Mouse (Mus musculus) adrenal gland, postnatal 4 days (tissue): ENCODE results near the gene Gpr1. TPM values are rescaled to one million over a fixed set of nuclear protein-coding genes. Genes with fewer than 3 reads are reported as not detected.
"Not testable (repeated sequence)": the region's sequence is repeated elsewhere in the genome, so short reads cannot be mapped to it uniquely, and the experiment has no call there.

Source experiments
- DNase-seq, 2 experiments: peaks; one replicate each; pipeline ENCODE4 v3.0.0; 2021 to 2022; ENCODE audit warnings: low spot score in 2 of 2, mixed read lengths in 2 of 2
- total RNA-seq, 2 experiments: library from RNA; stranded (reverse); gene quantifications; 2 replicates each; pipeline ENCODE4 v1.2.3; 2021

The Gpr1 gene
- total RNA-seq, 2 experiments from 2014 or later, result 0.20 to 0.53 TPM

DNA sequence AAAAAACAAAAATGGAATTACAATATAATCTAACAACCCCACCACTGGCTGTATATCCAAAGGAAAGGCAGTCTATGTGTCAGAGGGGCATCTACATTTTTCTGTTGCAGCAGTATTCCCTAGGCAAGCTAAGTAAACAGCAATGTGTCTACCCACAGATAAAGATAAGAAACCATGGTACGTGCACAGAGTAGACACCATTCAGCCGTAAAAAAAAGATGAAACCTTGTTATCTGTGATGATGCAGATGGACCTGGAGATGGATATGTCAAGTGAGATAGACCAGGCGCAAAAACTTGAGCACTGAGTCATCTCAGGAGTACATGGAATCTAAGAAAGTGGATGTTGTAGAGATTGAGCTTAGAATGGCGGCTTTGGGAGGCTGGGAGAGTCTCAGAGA, 10.7 kb upstream of the Gpr1 start:
- DNase-seq, result no peak

DNA sequence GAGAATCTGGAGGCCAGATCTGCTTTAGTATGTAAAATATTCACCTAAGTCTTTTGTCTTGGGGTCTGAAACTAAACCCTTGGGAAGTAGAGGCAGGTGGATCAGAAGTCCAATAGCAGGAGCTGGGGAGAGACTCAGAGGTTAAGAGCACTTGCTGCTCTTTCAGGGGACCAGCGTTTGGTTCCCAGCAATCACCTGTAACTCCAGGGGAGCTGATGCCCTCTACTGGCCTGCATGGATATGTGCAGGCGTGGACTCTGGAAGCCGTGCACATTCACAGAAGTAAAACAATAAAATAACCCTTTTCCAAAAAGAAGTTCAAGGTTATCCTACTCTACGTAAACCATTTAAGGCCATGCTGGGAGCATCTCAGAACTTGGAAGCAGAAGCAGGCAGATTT, 4.9 kb upstream of the Gpr1 start:
- no peak for DNase-seq

DNA sequence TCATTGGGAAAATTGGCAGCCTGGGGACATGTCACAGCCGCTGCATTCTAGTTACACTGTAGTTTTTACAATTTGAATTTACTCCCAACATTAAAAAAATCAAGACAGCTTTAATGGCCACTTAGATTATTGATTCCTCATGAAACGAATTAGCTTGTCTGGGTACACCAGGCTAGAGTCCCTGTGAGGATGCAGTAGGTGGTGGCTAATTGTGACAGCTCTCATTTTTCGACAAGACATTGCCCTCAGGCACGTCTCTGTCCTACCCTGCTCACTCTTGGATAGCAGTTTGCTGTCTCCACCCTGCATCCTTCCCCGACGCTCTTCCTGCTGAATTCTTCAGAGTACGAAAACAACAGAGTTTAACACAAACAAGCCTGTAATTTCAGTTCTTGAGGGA, 288 bp upstream of the Gpr1 start:
- DNase-seq, result no peak

DNA sequence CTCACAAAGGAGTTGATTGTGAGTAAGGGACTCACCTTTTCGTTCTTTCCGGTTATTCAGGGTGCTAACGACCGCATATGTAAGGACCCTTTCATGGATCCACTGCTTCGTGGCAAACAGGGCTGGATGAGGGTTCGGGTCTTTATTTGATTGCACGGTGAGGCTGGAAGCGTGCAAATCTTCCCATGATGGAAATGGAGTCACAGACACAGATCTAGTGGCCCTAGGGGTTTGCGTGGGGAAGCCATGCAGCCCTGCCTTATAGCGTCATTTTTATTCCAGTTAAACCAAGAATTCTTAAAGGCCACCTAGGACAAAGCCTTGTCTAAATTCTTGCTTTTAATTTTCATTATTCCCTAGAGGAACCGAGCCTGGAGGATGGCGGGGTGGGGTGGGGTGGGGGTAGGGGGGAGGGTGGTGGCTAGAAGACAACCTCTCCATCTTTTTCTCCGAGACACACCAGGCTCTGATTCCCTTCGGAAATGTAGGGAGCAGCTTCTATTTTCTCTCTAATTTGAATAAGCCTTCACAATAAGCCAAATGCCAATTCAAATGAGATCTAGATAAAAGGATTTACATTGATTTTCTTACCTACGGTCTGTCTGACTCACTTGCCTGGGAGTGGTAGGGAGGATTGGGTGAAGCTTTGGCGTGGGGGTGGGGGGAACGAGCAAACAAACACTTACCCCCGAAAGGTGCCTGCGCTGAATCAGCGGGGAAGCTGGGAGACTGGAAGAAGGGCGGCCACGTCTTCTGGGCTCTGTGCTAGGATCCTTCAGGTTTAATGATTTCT, 669 bp downstream of the Gpr1 start:
- no peak for DNase-seq

DNA sequence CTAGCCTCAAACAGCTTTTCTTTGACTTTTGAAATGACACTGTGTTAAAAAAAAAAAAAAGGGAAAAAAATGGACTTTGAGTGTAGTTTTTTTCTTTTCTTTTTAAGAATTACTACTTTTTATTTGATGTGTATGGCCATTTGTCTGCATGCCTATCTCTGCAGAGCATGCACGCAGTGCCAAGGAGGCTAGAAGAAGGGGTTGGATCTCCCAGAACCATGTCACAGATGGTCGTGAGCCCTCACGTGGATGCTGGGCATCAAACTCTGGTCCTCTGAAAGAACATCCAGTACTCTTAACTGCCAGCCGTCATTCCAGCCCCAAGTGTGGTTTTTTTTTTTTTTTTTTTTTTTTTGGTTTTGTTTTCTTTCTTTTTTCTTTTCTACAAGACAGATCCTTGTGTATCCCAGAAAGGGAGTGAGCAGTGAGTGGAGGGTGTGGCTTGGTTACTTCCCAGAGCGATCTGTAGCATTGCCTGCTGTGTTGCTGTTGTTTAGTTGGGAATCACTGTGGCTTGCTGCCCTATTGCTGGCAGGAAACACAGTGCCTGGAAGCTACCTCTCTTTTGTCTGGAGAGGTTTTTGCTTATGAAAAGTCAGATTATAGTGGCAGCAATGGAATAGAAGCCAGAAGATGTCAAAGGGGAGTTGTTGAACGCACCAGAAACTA, 4.3 kb downstream of the Gpr1 start:
- DNase-seq, result no peak

DNA sequence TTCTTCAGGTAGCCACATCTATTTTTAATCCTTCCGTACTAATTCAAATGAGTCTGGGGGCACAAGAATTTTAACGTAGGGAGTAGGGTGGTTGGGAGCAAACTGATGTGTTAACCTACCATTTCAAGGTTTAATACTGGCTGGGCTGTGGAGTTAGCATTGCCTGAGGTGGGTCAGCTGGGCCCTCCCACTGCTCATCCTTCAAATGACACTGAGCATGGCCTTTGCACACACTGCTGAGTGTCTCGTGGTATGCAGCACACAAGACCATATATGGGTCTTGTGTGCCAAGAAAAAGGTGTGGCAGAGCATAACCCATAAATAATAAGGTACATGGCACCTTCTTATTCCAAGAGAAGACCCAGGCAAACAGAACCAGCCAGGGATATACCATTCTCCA, 6.7 kb downstream of the Gpr1 start:
- DNase-seq, result no peak

DNA sequence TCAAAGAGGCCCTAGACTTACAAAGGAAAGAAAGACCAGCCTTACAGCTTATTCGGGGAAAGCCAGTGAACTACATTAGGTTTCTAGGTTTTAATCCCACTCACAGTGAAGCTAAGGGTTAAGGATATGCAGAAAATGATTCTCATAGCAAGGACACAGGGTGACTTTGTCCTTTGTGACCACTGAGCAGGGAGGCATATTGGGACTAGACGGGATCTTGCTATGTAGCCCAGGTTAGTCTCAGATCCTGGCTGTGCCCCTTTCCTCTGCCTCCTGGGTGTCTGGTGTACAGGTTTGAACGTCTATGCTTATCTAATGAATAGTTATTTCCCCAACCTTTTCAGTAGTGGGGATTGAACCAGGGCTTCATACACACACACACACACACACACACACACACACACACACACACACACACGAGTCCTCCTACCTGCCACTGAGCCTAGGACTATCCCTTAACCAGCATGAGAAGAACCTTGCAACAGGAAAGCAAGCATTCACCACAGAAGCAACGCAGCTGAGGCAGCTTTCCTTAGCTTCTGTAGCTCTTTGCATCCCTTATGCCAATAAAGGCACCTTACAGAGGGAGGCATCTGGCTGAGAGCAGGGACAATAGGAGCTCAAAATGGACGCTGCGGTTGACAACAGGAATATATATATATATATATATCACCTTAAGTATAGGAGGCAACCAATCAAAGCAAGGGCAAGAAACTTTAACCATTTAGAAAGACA, 9.5 kb downstream of the Gpr1 start:
- DNase-seq, result no peak

DNA sequence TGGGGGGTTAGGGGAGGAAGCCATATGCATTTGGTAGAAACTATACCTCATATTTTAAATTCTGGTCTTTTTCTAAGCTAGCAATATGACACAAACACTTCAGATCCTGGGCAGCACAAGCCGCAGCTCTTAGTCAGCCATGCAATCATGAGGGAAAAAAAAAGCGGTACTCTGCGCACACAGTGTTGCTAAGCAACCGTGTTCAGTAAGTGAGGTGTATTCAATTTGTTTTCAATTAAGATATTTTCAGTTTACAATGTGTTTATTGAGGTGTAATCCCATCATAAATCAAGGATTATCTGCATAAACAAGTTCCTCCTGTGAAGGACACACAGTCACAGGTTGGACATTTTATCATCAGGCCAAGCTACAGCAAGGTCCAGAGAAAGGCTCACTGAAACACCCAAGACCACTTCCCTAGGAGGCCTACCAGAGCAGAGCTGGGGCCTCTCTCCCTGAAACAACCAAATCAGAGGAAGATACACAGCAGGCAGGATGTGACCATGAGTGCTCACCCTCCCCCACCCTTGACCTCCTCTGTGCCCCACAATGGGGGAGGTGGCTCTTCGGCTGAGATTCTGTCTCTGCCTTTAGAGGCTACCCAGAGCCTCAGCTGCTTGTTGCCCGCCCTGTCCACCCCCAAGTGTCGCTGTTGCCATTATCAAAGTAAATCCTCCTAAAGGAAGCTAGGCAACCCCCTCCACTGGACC, 10.2 kb downstream of the Gpr1 start:
- DNase-seq, result no peak

DNA sequence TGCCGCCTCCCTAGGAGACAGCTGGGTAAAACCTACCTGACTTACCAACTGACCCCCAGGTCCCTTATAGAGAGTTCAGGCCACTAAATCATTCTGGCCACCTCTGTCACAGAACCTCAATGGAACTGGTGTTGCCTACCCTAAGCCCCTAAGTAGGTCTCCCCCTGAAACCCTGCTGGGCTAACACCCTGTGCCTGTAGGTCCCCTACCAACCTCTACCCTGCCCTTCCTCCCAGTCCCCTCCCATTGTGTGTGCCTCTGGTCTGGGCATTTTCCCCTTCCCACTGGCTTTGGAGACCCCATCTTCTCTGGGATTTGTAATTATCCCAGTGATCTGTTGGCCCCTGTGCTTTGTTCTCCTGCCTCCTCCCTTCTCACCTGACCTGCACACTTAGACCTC, 10.9 kb downstream of the Gpr1 start:
- no peak for DNase-seq

DNA sequence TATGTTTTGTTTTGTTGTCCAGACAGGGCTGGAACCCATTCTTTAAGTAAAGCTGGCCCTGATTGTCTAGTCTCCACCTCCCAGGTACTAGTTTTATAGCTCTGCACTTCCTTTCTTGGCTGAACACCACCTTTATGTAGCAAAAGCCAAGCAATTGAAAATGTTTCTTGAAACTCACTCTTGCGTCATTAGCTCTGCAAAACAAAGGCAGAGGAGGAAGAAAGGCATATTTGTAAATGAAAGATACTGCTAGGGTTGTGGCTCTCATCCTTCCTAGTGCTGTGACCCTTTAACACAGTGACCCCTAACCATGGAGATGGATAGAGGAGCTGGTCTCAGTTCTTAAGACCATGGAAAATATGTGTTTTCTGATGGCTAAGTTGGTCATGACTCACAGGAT, 12.7 kb downstream of the Gpr1 start:
- DNase-seq, result no peak

DNA sequence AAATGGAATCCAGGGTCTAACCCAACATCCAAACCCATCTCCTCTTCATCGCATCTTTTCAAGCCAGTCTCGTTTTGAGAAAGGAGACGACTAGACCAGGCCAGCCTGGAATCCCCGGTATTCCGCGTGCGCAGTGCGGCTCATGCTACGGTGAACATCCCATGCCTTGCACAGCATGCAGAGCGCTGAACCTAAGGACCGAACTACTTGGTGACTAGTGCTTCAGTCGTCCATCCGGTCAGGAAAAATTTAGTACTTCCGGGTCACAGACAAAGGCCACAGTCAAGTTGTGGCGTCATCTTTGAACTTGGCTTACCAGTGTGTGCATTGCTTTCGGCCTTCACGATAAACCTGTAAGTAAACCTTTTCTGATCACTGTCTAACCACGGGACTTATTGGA, 14.0 kb downstream of the Gpr1 start:
- no peak for DNase-seq

DNA sequence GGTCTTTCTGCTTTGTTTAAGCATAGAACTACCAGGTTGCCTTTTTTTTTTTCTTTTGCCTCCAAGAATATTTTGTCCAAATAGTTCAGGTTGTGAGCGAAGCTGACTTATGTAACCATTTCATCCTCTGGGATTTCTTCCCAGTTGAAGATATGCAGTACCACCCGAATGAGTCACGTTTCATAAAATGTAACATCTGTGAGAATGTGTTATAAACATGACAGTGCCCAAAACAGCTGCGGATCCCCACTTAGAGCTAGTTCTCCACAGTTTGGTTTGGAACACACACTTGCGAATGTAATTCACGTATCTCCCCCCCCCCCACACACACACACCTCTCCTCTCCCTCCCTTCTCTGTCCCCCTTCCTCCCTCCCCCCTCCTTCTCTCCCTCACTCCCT, 15.0 kb downstream of the Gpr1 start:
- DNase-seq, result no peak

DNA sequence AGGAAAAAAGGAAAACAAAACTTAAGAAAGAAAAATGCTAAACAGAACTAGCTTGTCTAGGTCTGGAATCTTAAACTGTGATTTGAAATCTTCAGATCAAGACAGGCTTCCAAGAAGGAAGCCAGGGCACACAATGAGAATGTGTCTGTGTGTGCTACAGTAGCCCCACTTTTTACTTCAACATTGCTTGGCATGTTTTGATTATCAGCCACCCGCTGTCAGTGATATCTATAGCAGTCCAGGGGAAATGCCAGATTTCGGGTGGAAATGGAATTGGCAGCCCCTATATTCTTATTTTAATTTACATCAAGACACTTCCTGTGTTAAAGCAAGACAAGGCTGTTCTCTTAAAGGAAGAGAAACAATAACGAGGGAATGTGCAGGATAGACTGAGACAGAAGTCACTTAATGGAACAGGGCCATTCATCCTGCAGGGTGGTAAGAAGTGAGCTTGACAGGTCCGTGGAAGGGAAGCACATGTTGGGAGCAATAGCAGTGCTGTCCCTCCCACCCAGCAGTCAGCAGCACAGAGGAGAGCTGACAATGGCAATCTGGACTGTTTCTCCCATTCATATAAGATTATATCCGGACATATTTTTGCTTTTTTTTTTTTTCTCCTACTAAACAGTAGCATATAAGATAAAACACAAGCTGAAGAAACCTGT, 18.4 kb downstream of the Gpr1 start:
- no peak for DNase-seq

DNA sequence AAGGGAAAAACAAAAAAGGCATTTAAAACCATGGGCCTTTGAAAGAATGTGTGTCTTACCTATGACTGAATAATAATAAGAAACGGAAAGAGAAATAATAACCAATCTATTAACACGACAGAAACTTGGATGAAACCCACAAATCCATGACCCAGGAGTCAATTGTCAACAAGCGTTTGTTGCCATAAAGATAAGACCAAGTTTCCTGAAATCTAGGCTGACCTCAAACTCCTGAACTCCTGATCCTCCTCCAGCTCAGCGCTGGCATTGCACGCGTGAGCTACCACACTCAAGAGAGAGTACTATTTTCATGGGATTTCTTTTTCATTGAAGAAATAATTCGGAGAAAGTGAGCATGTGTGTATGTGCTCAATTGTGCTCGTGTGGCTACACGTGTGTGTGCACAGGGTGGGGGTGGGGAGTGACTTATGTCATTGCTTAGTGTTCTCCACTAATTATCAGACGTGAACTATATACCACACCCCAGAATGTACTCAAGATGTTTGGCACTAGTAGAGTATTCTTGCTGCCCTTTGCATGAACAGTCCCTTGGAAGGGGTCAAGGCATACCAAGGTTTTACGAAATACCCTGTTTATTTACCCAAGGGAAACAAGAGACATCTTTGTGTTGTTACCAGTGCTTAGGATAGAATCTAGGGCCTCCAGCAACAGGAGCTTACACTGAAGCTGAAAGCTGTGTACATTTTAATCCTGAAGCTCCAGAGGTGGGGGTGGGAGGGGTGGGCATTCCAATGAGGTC, 21.9 kb downstream of the Gpr1 start:
- DNase-seq, result no peak

DNA sequence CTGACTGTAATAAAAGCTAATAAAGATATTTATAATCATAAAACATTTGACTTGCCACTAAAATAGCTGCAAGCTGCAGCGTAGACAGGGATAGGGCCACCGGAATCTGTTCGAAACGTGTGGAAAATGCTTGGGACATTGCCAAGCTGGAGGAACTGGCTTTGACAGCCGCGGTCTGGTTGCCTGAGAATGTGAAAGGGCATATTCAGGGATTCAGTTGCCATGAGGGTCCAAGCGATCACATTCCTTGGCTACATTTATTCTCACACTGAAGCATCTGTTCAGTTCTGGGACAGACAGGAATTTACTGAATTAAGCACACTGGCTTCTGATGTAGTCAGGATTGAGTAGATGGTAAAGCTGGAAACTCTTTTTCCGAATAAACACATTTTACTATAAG, 23.5 kb downstream of the Gpr1 start:
- no peak for DNase-seq

DNA sequence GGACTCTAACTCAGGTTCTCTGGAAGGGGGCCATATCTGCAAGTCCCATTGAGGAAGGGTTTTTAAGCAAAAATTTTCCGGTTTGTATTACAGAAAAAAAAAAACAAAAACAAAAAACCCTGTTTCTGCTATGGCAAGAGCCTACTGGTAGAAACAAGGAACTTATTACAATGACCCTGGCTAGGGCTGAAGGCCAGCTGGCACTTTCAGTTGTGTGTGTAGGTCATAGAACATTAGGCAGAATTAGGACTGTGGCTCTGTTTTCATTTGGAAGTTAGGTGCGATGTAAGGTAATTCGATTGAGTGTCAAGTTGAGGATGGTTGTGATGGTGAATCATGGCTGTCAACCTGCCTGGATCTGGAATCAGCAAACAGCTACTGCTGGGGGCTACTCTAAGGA, 25.8 kb downstream of the Gpr1 start:
- DNase-seq, result no peak

DNA sequence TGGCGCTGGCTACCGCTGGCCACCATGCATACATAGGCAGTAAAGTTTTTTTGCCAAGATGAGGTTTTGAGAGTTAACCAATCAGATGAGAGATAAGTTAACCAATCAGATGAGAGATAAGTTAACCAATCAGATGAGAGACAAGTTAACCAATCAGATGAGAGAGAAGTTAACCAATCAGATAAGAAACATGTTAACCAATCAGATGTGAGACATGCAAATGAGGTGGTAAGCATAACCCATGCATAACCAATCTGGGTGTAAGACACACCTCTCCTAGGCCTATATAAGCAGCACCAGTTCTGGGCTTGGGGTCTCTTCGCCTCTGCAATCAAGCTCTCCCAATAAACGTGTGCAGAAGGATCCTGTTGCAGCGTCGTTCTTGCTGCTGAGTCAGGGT, 28.9 kb downstream of the Gpr1 start:
- not testable (repeated sequence) for DNase-seq

DNA sequence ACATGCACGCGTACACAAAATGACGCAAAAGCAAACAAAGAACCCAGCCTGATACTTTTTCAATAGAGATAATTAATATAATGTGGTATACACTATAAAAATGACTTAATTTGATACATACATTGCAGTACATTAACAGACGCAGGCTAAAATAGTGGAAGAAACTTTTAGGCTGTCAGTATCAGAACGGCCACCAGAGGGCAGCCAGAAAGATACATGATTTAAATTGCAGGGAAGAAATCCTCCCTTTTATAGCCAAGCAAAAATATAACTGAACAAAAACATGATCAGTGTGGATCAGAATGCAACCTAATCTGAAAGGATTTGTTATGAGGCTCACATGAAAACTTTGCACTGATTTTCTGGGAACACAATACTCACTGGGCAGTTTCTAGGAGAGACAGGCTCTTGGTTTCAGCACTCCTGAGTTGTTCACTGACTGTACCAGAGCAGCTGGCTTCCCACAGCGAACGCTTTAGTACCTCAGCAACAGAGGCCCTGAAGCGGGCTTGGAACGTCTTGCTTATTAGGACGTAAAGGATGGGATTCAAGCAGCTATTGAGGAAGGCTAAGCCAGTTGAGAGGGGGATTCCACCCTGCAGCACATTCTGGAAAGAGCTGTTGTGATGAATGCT, 31.6 kb downstream of the Gpr1 start:
- no peak for DNase-seq

DNA sequence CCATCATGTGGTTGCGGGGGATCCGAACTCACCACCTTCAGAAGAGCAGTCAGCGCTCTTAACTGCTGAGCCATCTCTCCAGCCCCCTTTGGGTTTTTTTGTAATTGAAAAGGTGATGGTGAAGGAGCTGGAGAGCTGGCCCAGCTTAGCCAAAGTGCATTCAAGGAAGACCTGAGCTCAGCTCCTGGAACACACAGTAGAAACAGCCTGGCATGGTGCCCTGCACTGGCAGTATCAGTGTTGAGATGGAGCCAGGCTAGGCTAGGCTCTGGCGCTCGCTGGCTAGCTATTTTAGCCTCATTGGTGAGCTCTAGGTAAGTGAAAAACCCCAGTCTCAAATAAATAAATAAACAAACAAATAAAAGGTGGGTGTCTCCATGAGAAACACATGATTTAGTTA, 32.1 kb downstream of the Gpr1 start:
- no peak for DNase-seq

DNA sequence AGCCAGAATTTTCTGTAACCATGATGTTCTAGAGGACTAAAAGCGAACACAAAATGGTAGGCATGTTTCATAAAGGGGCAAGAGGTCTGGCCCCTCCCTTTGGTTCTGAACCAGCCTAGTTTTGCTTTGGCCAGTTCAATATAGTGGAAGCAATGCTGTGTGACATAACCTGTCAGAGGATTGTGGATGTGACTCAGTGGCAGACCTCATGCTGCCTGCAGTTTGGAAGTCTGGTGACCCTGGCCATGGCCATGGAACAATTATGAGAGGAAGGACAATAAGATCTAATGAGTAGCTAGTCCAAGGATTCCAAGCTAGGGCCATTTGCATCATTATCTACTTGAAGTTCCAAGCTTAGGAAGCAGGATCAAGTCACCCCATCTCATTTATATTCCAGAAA, 32.9 kb downstream of the Gpr1 start:
- DNase-seq, result no peak
